Mouse (Mus musculus) gastrocnemius, adult 8-10 months (tissue): ENCODE data around the gene Mdm2. TPM values are rescaled to one million over a fixed set of nuclear protein-coding genes. Genes with fewer than 3 reads are reported as not detected.
"Not testable (repeated sequence)": the region's sequence is repeated elsewhere in the genome, so short reads cannot be mapped to it uniquely, and the experiment has no call there.

Experiments used
- DNase-seq, 2 experiments: peaks; one replicate each; pipeline ENCODE4 v3.0.0; 2022; ENCODE audit warnings: low spot score in 2 of 2
- total RNA-seq, 4 experiments: library from RNA; stranded (reverse); gene quantifications; 2 replicates each; pipeline ENCODE4 v1.2.4; 2022

Gene Mdm2
- total RNA-seq, 4 experiments from 2014 or later: 44.3 to 55.1 (median 51.2) TPM

GRCm38 (mm10) chr10:117749050-117749686, 38.6 kb upstream of the Mdm2 start:
- no peak for DNase-seq

DNA sequence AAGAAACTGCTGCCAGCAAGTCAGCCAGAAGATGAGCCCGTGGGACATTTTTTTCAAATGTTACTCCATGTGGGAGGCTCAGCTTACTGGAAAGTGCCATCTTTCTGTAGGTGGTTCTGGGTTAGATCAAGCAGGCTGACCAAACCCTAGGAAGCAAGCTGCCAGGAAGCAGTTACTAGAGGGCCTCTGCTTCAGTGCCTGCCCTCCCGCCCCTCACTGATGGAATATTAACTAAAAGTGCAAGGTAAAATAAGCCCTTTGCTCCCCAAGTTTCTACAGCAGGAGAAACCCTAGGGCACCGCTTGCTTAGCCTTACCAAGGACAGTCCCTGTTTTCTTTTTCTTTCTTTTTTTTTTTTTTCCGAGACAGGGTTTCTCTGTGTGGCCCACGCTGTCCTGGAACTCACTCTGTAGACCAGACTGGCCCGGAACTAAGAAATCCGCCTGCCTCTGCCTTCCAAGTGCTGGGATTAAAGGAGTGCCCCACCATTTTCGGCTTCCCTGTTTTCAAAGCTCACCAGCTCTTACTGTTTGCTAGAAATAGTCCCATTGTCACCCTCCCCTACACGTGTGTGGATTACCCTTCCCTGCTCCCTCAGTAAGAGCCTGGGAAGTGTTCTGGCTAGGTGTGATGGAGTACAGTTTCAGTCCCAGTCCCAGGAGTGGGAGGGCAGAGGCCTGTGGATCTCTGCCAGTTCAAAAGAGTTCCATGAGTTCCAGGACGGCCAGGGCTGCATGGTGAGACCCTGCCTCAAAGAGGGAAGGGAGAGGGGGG, 37.9 kb upstream of the Mdm2 start:
- no peak for DNase-seq

GRCm38 (mm10) chr10:117747711-117748110, 37.2 kb upstream of the Mdm2 start:
- no peak for DNase-seq

DNA sequence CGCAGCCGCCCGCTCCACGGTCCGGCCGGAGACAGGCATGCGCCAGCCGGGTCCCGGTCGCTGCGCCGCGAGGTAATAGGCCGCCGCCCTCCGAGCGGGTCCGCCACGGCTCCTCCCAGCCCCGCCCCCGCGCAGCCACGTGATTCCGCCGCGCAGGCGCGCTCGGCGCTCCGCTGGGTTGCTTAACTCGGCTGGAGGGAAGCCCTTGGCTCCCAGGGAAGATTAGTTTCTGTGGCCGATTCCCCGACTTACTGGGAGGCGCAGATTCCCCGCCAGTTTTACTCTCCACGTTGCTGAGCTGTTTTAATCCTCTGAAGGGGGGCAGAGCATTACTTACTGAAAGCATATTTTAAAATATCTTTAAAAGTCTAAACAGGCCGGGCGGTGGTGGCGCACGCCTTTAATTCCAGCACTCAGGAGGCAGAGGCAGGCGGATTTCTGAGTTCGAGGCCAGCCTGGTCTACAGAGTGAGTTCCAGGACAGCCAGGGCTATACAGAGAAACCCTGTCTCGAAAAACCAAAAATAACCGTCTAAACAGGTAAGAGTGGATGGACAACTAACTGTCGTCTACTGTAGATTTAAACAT, 35.8 kb upstream of the Mdm2 start, which contains the start of gene Slc35e3:
TSS of gene Slc35e3 (minus strand) at position 69 of the 587 bp plus-strand sequence.
- peak; percentile 87 to 93 for DNase-seq

DNA sequence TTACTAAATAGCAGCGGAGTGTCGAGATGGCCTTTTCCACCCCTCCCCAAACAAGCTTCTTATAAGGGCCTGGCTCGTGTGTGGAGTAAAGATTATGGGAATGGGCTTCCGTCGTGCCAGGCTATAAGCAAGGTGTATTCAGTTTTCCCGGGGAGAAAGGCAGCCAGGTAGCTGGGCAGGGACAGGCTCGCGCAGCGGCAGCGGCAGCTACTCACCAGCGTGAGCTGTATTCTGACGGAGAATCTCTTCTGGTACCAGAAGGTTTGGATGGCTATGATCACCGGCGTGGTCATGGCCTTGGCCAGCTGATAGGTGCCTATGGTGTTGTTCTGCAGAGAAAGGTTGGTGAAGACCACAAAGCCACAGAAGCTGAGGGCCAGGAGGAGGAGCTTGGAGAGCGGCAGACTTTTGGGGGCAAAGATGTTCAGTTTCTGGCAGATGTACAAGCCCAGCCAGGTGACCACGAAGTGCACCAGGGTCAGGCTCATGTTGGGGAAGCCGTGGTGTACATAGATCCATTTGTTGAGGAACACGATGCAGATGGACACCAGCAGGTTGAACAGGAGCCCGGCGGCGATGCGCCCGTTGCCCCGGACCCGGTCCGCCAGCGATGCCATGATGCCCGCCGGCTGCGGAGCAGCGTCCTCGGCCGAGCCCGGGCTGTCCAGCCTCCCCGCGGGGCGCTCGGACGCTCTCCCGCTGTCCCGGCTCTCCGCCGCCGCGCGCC, 35.2 kb upstream of the Mdm2 start:
- DNase-seq: not testable (repeated sequence)

DNA sequence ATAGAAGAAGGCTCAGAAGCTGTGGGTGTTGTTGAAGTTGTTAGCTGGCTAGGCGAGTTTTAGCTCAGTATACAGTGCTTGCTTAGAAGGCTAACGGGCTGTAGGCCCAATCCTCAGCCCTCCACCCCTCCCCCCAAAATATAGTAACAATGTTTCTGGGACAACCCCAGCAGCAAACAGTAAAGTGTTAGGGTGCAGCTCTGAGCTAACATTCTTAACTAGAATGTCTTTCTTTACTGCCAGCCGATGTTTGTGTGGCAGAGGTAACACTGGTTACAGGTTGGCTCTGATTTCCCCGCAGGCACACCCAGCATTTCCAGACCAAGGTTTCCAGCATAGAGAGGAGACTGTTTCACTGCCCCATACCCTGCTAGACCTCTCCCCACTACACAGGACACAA, 33.4 kb upstream of the Mdm2 start:
- DNase-seq: no peak

DNA sequence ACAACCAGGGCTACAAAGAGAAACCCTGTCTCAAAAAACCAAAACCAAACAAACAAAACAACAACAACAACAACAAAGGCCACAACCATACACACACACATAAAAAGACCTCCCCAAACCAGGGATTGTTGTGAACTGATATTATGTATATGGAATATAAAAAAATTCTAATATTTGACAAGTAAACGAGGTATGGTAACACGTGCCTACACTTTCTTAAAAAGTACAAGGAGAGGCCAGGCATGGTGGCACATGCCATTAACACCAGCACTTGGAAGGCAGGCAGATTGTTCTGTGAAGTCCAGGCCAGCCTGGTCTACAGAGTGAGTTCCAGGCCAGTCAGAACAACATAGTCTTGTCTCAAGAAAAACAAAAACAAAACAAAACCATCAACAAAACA, 32.6 kb upstream of the Mdm2 start:
- DNase-seq: no peak

DNA sequence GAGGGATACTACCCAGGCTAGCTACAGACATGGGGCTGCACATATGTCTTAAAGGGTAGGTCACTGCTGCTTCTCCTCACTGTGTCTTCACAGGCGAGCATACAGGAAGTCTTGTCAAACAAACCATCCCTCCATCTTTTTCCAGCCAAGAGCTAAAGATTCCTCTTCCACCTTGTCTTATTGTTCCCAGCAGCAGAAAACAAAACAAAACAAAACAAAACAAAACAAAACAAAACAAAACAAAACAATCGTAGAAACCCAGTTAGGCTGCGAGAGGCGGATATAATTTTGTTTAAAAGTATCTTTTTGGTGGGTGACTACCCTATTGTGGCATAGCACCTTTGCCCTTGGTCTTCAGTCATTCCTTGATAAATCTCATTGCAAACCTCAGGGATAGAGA, 32.1 kb upstream of the Mdm2 start:
- no peak for DNase-seq

- no peak for DNase-seq
Measured at GRCm38 (mm10) chr10:117741698-117742475, 31.3 kb upstream of the Mdm2 start.

DNA sequence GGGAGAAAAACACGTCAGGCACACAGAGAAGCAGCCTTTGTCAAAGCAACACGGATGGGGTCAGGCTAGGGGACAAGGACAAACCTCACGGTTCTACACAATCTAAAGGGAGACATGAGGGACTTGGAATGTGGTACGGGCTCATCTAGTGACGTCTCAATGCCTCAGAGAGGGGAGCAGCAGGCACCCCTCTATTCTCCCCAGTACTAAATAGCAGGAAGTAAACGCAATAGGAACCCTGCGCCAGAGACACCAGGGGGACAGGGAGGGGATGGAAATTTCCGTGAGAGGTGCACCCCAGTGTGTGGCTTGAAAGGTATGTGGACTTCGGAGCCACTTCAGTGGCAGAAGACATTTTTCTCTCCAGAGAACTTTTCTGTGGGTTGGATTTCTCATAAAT, 30.4 kb upstream of the Mdm2 start:
- DNase-seq: no peak

GRCm38 (mm10) chr10:117740171-117740570, 29.6 kb upstream of the Mdm2 start:
- DNase-seq: no peak

DNA sequence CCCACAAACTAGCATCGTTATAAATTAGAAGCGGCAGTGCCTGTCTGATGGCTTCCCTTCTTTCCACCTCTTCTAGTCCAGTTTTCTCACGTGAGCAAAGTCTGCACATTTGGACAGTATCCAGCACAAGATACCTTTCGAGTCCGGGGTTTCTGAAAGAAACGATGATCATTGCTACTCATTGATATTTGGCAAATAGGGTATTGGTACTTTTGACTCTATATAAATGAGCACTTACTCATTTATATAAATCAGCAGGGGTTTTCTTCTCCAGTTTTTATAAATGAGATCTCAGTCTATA, 29.0 kb upstream of the Mdm2 start:
- no peak for DNase-seq

GRCm38 (mm10) chr10:117738928-117739647, 28.5 kb upstream of the Mdm2 start:
- DNase-seq: no peak

DNA sequence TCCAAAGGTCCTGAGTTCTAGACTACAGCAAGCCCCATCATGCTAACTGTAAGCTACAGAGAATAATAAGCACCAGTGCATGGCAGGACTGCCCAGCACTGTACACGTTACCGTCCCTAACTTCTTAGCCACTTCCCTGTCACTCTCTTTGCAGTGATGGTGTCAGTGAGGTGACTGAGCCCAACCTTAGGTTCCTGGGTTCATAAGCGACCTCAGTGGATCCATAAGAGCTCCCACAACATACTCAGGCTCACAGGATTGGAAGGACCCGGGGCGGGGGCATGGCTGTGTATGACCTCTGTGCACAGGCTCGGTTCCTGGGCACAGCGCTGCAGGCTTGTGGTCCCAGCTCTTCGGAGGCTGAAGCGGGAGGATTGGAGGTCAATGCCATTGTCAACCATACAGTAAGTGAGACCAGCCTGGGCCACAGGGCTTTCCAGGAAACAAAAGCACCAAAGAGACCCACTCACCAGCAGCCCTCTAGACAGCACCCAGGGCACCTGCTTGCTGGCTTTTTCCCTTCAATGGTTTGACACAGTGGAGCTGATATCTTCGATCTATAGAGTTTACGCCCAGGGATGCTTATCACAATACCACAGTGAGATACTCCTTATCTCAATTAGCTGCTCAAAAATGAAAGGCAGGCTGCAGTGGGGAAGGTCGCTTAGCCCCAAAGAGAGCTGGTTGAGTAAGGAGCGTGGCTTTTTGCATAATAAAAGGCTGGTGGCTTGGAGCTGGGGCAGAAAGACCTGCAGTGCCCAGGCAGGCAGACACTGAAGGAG, 27.8 kb upstream of the Mdm2 start:
- no peak for DNase-seq

DNA sequence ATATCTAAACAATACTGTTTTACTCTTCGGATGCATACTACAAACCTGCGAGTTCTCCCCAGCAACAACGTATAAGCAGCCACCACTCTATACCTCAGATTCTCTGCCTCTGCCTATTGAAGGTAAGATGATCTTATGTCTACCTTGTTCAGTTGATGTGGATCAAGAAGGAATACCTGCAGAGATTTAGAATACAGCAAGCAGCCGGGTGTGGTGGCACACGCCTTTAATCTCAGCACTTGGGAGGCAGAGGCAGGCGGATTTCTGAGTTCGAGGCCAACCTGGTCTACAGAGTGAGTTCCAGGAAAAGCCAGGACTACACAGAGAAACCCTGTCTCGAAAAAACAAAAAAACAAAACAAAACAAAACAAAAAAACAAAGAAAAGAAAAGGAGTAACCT, 26.9 kb upstream of the Mdm2 start:
- DNase-seq: not testable (repeated sequence)

DNA sequence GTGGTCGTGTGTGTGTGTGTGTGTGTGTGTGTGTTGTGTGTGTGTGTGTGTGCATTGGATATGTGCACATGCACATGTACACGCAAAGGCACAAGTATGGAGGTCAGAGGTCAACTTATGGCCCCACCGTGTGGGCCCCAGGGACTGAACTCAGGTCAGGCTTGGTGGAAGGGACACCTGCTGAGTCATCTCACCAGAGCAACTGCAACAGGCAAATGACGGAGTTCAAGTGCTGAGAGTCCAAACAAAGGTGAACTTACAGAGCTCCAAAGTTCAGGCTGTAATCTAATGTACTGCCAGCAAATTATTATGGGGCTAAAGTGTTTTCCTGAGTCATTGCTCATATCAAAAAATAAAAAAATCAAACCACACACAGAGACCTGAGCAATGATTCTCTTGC, 26.5 kb upstream of the Mdm2 start:
- no peak for DNase-seq

DNA sequence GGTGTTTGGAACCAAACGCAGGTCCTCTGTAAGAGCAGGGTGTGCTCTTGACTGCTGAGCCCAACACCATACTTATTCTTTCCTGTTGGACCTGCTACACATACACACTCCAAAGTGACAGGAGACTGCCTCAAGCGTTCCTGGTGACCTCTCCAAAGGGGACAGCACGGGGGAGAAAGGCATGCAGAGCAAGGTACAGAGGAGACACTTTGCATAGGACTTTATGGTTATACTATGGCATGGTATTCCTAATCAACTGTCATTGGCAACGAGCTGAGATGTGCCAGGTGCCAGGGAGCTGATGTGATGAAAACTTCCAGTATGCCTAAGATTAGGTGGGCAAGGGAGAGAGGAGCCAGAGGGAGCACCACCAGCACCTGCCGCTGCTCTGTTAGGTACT, 26.0 kb upstream of the Mdm2 start:
- no peak for DNase-seq

DNA sequence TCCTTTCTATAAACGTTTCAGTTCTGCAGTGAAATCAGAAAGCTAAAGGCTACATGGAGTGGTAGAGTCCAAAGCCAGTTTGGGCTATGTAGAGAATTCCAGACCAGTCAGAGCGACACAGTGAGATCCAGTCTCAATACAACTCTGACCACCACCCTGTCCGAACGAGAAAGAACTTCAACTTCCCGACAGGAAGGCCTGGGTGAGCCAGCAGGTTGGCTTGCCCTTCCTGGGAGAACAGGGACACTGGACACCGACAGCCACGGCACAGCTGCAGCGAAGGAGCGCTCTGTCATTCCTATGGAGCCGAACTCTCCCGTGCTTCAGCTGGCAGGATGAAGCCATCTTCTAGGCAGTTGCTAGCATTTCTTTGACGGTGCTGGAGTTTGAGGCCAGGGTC, 24.8 kb upstream of the Mdm2 start:
- DNase-seq: not testable (repeated sequence)

DNA sequence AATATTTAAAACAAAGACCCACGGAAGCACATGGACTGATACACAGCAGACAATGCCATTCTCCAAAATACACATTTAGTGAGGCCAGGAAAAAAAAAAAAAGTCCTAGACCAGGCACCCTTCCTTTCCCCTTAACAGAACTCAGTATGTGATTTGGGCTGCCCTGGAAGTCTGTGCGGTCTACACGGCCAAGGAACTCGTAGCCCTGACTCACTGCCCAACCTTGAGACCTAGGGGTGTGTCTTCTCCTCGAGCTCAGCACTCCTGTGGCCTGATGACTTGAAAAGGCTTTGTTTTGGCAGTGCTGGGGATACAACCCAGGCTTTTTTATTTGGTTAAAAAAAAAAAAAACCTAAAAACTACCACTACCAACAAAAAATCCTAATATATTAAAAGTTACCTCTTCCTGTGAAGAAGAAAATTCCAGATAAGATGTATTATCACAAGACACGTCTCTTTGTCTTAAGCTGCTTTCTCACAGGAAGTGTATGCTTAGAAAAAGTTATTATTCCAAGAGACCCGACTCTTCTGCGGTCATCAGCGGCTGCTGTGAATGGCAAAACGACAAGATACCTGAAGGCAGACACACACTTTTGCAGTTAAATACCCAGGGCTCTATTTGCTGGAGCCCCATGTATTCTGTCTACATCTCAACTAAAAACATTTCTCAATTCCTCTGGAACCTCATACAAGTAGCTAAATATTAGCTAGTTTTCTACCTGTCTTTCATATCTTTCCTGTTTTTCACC, 23.7 kb upstream of the Mdm2 start:
- not testable (repeated sequence) for DNase-seq
